Mouse (Mus musculus): ENCODE data around the gene Gstt4. TPM values are rescaled to one million over a fixed set of nuclear protein-coding genes. Genes with fewer than 3 reads are reported as not detected.
"Not testable (repeated sequence)": the region's sequence is repeated elsewhere in the genome, so short reads cannot be mapped to it uniquely, and the experiment has no call there.

Gene Gstt4
- polyA plus RNA-seq, 1 experiment from 2014 or later = not detected

GRCm38 (mm10) chr10:75777885-75778284 is 44.5 kb downstream of the Gstt4 start:
- 68% methylated on average over 2 of the region's 2 CpGs for WGBS
- Histone ChIP-seq H3K4me1 (peaks cover 16% of the 10 kb centered on the region), H3K9me3 (no peaks in the 10 kb centered on the region), H3K27ac (no peak overlapping the region), H3K27me3 (ENCODE audit: insufficient read depth, poor library complexity, severe bottlenecking) (peaks cover 33% of the 10 kb centered on the region), H3K36me3 (no peaks in the 10 kb centered on the region), H3K4me3 (no peak overlapping the region)
- no peak for DNase-seq (ENCODE audit: low spot score)

GRCm38 (mm10) chr10:75776562-75776961 is 45.8 kb downstream of the Gstt4 start:
- WGBS = 79% methylated on average over 6 of the region's 6 CpGs

GRCm38 (mm10) chr10:75774587-75774986 is 47.8 kb downstream of the Gstt4 start:
- H3K36me3 ChIP-seq = no peaks in the 10 kb centered on the region
- H3K9me3 ChIP-seq = no peaks in the 10 kb centered on the region
- peaks cover 19% of the 10 kb centered on the region for H3K27me3 ChIP-seq (ENCODE audit: insufficient read depth, poor library complexity, severe bottlenecking)
- H3K4me1 ChIP-seq = peaks cover 18% of the 10 kb centered on the region
- no peak for DNase-seq (ENCODE audit: low spot score)
- WGBS = 86% methylated on average over 9 of the region's 9 CpGs
- H3K27ac ChIP-seq = no peak overlapping the region
- H3K4me3 ChIP-seq = no peak overlapping the region

More at GRCm38 (mm10) chr10:75776562-75776961, 45.8 kb downstream of the Gstt4 start:
- Histone ChIP-seq H3K27me3 (ENCODE audit: insufficient read depth, poor library complexity, severe bottlenecking) (peaks cover 31% of the 10 kb centered on the region), H3K4me1 (peaks cover 29% of the 10 kb centered on the region), H3K4me3 (no peak overlapping the region), H3K27ac (no peak overlapping the region), H3K36me3 (no peaks in the 10 kb centered on the region), H3K9me3 (no peaks in the 10 kb centered on the region)
- no peak for DNase-seq (ENCODE audit: low spot score)

- Histone ChIP-seq H3K4me3 (no peak overlapping the region), H3K27me3 (ENCODE audit: insufficient read depth, poor library complexity, severe bottlenecking) (peaks cover 15% of the 10 kb centered on the region; the same call in 1 of the 2 replicates), H3K9me3 (no peaks in the 10 kb centered on the region), H3K4me1 (peaks cover 17% of the 10 kb centered on the region), H3K36me3 (no peaks in the 10 kb centered on the region), H3K27ac (no peak overlapping the region)
- 90% methylated on average over 5 of the region's 5 CpGs for WGBS
- DNase-seq (ENCODE audit: low spot score) = no peak
Observed at GRCm38 (mm10) chr10:75774102-75774501, 48.2 kb downstream of the Gstt4 start.

- WGBS = under 1% methylated on average over 47 of the region's 47 CpGs
- peak; percentile 98 for DNase-seq (ENCODE audit: low spot score)
Observed at GRCm38 (mm10) chr10:75772795-75773664, 49.3 kb downstream of the Gstt4 start, which contains the start of gene Ddt. TSS of gene Ddt (minus strand) at chr10:75773414.

GRCm38 (mm10) chr10:75767756-75768155 is 54.6 kb downstream of the Gstt4 start:
- not testable (repeated sequence) for H3K36me3 ChIP-seq; H3K27me3 ChIP-seq (ENCODE audit: insufficient read depth, poor library complexity, severe bottlenecking); DNase-seq (ENCODE audit: low spot score); H3K27ac ChIP-seq; H3K9me3 ChIP-seq; H3K4me3 ChIP-seq
- H3K4me1 ChIP-seq = peaks cover 23% of the 10 kb centered on the region
- WGBS = 38% methylated on average over 5 of the region's 5 CpGs

More at GRCm38 (mm10) chr10:75772795-75773664, 49.3 kb downstream of the Gstt4 start, which contains the start of gene Ddt:
- Histone ChIP-seq H3K4me3 (peak within 1 kb of the TSS; percentile 76), H3K27me3 (ENCODE audit: insufficient read depth, poor library complexity, severe bottlenecking) (peaks cover 9% of the 10 kb centered on the region; the same call in 1 of the 2 replicates), H3K27ac (peak within 1 kb of the TSS; percentile 76), H3K36me3 (no peaks in the 10 kb centered on the region), H3K9me3 (no peaks in the 10 kb centered on the region), H3K4me1 (peaks cover 17% of the 10 kb centered on the region)

GRCm38 (mm10) chr10:75766856-75767255 is 55.5 kb downstream of the Gstt4 start:
- Histone ChIP-seq H3K4me3 (no peak overlapping the region), H3K27ac (no peak overlapping the region), H3K36me3 (0 out of 2 replicates have a peak, but pooled peaks cover 2% of the 10 kb centered on the region), H3K9me3 (no peaks in the 10 kb centered on the region), H3K27me3 (ENCODE audit: insufficient read depth, poor library complexity, severe bottlenecking) (no peaks in the 10 kb centered on the region), H3K4me1 (peaks cover 18% of the 10 kb centered on the region; the same call in 1 of the 2 replicates)
- no peak for DNase-seq (ENCODE audit: low spot score)
- 81% methylated on average over 6 of the region's 6 CpGs for WGBS

Other genes with a start within 250 kb of the Gstt4 start
- 1.4 and 4.9 TPM in 2 replicates for gene Ggt5, start 233.2 kb downstream of the Gstt4 start, polyA plus RNA-seq (2016; fragmentation: Nextera tagmentation; extraction: Ambion mirVana)
- gene Susd2, start 178.5 kb downstream of the Gstt4 start, polyA plus RNA-seq (2016; fragmentation: Nextera tagmentation; extraction: Ambion mirVana) = 1.3 and 1.4 TPM in 2 replicates
- gene Cabin1, start 58.2 kb downstream of the Gstt4 start, polyA plus RNA-seq (2016; fragmentation: Nextera tagmentation; extraction: Ambion mirVana) = 20.0 and 24.0 TPM in 2 replicates
- gene Ddt, start 49.1 kb downstream of the Gstt4 start, polyA plus RNA-seq (2016; fragmentation: Nextera tagmentation; extraction: Ambion mirVana) = 51.9 and 108 TPM in 2 replicates
- gene Gm20441, start 41.6 kb downstream of the Gstt4 start, polyA plus RNA-seq (2016; fragmentation: Nextera tagmentation; extraction: Ambion mirVana) = not detected in 2 replicates
- gene Gstt3, start 41.1 kb downstream of the Gstt4 start, polyA plus RNA-seq (2016; fragmentation: Nextera tagmentation; extraction: Ambion mirVana) = 2.6 and 4.2 TPM in 2 replicates
- gene Gstt1, start 24.0 kb downstream of the Gstt4 start, polyA plus RNA-seq (2016; fragmentation: Nextera tagmentation; extraction: Ambion mirVana) = 5.1 and 17.3 TPM in 2 replicates
- 8.7 and 11.4 TPM in 2 replicates for gene Gstt2, start 14.9 kb upstream of the Gstt4 start, polyA plus RNA-seq (2016; fragmentation: Nextera tagmentation; extraction: Ambion mirVana)
- 3,089 and 3,244 TPM in 2 replicates for gene Mif, start 37.7 kb upstream of the Gstt4 start, polyA plus RNA-seq (2016; fragmentation: Nextera tagmentation; extraction: Ambion mirVana)
- 3.1 and 5.0 TPM in 2 replicates for gene Derl3, start 70.9 kb upstream of the Gstt4 start, polyA plus RNA-seq (2016; fragmentation: Nextera tagmentation; extraction: Ambion mirVana)
- 157 and 204 TPM in 2 replicates for gene Smarcb1, start 99.1 kb upstream of the Gstt4 start, polyA plus RNA-seq (2016; fragmentation: Nextera tagmentation; extraction: Ambion mirVana)
- 333 and 524 TPM in 2 replicates for gene Chchd10, start 110.6 kb upstream of the Gstt4 start, polyA plus RNA-seq (2016; fragmentation: Nextera tagmentation; extraction: Ambion mirVana)
- gene Mmp11, start 114.0 kb upstream of the Gstt4 start, polyA plus RNA-seq (2016; fragmentation: Nextera tagmentation; extraction: Ambion mirVana) = 19.4 and 39.0 TPM in 2 replicates
- gene Gm867, start 118.1 kb upstream of the Gstt4 start, polyA plus RNA-seq (2016; fragmentation: Nextera tagmentation; extraction: Ambion mirVana) = 0.39 and 0.76 TPM in 2 replicates
- gene Vpreb3, start 120.5 kb upstream of the Gstt4 start, polyA plus RNA-seq (2016; fragmentation: Nextera tagmentation; extraction: Ambion mirVana) = 0.74 and 0.83 TPM in 2 replicates
- 0.12 TPM in 1 of 2 replicates, not detected in the other for gene Gm5134, start 132.0 kb upstream of the Gstt4 start, polyA plus RNA-seq (2016; fragmentation: Nextera tagmentation; extraction: Ambion mirVana)
- 24.7 and 33.4 TPM in 2 replicates for gene Zfp280b, start 210.1 kb upstream of the Gstt4 start, polyA plus RNA-seq (2016; fragmentation: Nextera tagmentation; extraction: Ambion mirVana)